Mouse (Mus musculus) bone marrow, adult 2 months (tissue): Measurements from ENCODE around the gene Lin52. TPM values are rescaled to one million over a fixed set of nuclear protein-coding genes. Genes with fewer than 3 reads are reported as not detected.

Source experiments
- H3K27ac ChIP-seq: fragments of 200-500 bp; 2 replicates; pipeline ENCODE4 v1.5.1; 2012; ENCODE audit warnings: low read depth, mild to moderate bottlenecking, control low read depth, inconsistent platforms, low read length; ENCODE audit not compliant: control insufficient read depth, poor library complexity, insufficient read depth
- H3K4me1 ChIP-seq: fragments of 200-500 bp; 2 replicates; pipeline ENCODE4 v1.6.1; 2011; ENCODE audit warnings: low read length; ENCODE audit not compliant: control insufficient read depth, insufficient read depth
- H3K4me3 ChIP-seq: fragments of 200-500 bp; replicated peaks from 2 replicates; pipeline ENCODE3; 2011; ENCODE audit warnings: mild to moderate bottlenecking, low read depth, low read length, control low read depth; ENCODE audit not compliant: control insufficient read depth
- CTCF ChIP-seq: fragments of 200-500 bp; IDR thresholded peaks from 2 replicates; pipeline ENCODE4 v1.5.1; 2011; ENCODE audit warnings: low read length, control low read depth; ENCODE audit not compliant: control insufficient read depth, insufficient read depth
- POLR2A ChIP-seq: fragments of 200-500 bp; IDR thresholded peaks from 2 replicates; pipeline ENCODE4 v1.6.1; 2011; ENCODE audit warnings: low read depth, mild to moderate bottlenecking, control low read depth, low read length, borderline replicate concordance; ENCODE audit not compliant: control insufficient read depth
- WGBS: fragments of 180-500 bp; shearing (Covaris S2); methylation state at CpG from one replicate; pipeline ENCODE4 v1.1.7; 2018; 5-methylcytosine and 5-hydroxymethylcytosine counted together
- polyA plus RNA-seq: library from polyadenylated mRNA; stranded (reverse); fragments of >200 nt; gene quantifications from 2 replicates; pipeline ENCODE4 v1.2.4, GENCODE M21; 2011; ENCODE audit warnings: low replicate concordance; ENCODE audit not compliant: missing spikeins, insufficient read depth, insufficient read length

The Lin52 gene
- polyA plus RNA-seq, 1 experiment: 13.0 TPM

DNA sequence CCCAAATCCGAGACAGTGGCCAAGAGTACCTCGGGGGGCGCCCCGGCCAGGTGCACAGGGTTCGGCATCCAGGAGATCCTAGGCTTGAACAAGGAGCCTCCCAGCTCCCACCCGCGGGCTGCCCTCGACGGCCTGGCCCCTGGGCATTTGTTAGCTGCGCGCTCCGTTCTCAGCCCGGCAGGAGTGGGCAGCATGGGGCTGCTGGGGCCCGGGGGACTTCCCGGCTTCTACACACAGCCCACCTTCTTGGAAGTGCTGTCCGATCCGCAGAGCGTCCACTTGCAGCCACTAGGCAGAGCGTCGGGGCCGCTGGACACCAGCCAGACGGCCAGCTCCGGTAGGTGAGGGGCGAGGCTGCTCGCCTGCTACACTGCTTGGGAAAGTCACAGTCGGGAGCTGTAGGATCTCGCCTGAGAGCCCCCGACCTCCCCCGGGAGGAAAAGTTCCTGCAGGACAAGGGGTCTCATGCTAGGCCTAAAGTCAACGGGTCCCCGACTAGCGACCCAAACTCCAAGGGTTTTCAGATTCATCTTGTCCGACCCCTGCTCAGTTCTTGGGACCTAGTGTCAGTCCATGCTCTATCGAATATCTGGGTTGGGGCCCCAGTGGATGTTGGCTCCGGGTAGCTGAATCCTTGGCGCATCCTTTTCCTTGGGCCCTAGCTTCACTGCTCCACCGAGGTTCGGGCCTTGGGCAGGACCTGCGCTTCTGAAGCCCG lies 118.9 kb downstream of the Lin52 start:
- WGBS: 7% methylated on average over 40 of the region's 40 CpGs
- H3K4me1 ChIP-seq: no peaks in the 10 kb centered on the region
- no peak overlapping the region for H3K4me3 ChIP-seq
- H3K27ac ChIP-seq: no peak overlapping the region
- TF ChIP-seq CTCF: no peak
- TF ChIP-seq POLR2A: no peak

DNA sequence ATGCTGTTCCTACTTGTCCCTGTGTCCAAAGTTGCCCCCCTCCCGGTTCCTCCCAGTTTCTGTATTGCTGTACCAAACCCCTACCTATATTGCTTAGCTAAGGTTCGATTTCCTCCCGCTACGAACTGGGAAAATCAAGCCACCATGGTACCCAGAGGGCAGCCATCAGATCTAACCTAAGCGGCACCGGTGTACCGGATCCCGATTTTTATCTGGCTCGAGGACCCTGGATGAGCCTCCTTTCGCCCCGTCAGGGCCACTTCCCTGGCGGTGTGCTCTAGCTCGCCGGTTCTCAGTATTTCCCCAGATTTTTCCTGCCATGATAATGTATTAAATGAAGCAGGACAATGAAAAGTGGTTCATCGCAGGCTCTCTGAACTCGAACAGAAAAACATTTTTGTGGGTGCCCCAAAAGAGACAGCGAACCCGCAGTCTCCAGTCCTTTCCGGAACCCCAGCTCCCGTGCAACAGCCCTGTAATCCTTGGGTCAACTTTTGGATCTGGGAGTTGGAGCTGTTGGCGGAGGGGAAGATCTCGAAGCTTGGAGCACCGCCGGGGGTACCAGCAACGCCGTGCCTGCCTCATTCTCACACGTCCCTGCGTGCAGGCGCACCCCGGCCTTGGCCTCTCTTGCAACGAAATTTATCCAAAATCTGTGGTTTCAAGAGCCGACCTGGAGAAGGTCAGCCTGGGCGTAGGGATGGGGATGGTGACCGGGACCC lies 119.6 kb downstream of the Lin52 start:
- TF ChIP-seq POLR2A: no peak
- TF ChIP-seq CTCF: no peak
- Histone ChIP-seq H3K27ac (no peak overlapping the region), H3K4me1 (no peaks in the 10 kb centered on the region), H3K4me3 (no peak overlapping the region)
- 4% methylated on average over 34 of the region's 34 CpGs for WGBS

DNA sequence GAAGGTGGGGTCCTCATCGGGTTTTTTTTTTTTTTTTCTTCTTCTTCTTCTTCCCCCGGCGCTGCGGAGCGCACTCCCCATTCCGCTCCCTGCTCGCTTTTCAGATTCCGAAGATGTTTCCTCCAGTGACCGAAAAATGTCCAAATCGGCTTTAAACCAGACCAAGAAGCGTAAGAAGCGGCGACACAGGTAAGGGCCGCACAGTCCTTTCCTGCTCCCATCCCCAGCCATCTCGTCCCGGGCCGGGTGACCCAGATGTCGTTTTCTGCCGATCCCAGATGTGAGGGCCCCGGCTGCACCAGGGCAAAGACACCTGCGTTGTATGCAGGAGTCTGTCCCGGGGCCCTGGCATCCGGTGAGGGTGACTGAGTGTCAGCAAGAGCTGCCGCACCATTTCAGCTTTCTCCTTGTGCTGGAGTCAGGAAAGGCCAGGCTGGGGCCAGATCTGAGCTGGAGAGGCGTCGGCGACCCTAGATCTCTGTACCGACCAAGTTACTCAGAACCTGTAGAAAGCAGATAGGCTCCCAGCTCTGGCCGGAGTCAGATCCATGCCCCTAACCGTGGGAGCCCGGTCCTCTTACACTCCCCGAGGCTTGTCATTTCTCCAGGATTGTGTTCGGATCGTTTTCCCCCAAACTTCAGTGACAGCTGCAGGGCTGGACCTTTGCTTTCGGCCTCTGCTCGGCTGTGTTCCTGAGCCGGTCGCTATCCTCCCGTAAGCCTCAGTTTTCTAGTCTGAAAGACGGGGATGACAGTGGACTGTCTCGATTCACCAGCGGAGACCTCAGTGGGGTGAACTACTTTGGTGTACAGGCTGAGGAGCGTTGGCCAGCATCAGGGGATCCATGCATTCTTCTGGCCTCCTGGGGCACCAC lies 120.5 kb downstream of the Lin52 start:
- Histone ChIP-seq H3K4me1 (no peaks in the 10 kb centered on the region), H3K4me3 (no peak overlapping the region), H3K27ac (no peak overlapping the region)
- WGBS: 3% methylated on average over 43 of the region's 43 CpGs
- TF ChIP-seq CTCF (no peak), POLR2A (no peak)

DNA sequence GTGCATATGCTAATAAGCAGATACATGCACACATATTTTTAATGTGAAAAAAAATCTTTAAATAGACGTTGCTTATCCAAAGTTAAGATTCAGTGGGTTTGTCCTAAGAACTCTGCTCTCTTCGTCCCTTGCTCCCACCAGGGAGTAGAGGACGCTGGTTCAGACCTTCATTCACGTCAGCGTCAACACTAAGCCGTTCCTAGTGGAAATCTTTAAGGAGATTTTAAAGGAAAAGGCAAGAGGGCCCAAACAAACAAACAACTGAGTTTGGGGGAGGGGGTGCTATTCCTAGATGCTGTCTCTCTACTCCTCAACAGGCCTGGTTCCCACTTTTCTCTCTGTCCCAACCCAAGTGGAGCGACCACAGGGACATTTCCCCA lies 121.1 kb downstream of the Lin52 start:
- TF ChIP-seq CTCF: no peak
- TF ChIP-seq POLR2A: no peak
- Histone ChIP-seq H3K4me3 (no peak overlapping the region), H3K4me1 (no peaks in the 10 kb centered on the region), H3K27ac (no peak overlapping the region)
- 17% methylated on average over 7 of the region's 7 CpGs for WGBS

DNA sequence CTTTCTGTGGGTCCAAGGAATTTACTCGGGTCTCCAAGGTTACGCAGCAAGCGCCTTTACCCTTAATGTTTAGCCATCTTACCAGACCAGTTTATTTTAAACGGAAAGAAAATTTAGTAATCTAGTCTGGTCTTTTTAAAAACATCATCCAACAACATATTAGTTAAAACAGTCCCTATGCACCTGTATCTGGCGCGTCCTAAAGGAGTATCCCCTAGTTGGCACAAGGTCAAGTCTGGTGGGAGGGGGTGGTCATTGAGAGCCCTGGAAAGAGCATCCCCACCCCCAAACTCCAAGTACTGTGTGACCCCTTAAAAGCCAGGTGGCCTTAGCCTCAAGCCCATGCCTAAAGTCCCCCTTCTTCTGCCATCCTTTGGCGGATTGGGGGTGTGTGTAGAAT lies 121.9 kb downstream of the Lin52 start:
- Histone ChIP-seq H3K27ac (no peak overlapping the region), H3K4me3 (no peak overlapping the region), H3K4me1 (no peaks in the 10 kb centered on the region)
- TF ChIP-seq POLR2A (no peak), CTCF (no peak)
- WGBS: 42% methylated on average over 7 of the region's 7 CpGs

DNA sequence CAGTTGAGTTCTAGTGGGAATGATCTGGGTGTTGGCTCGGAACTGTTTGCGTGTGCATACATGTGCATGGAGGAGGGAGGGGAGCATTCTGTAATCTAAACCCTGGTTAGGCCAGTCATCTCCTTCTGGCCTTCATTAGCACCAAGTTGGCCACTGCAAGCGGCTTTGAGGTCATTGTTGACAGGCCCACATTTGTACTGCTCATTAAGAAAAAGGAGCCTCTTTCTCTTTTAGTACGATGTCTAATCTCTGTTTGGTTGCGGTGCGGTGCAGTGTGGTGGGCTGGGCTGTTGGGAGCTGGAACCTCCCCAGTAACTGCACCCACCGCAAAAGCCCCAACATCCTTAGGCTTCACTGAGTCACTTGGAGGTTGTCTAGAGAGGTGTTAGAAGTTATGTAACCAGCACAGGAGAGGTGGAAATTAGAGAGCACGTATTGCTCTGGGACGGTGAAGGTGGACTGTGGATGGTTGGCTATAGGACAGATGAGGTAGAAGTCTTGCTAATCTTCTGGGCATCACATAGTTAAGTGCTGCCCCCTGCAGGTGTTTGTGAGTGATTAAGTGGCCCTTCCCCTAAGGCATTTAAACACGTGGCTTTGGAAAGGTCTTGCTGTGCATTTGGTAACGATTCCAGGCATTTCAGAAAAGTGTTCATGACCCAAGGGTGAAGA lies 126.7 kb downstream of the Lin52 start:
- Histone ChIP-seq H3K4me3 (no peak overlapping the region), H3K27ac (no peak overlapping the region), H3K4me1 (no peaks in the 10 kb centered on the region)
- TF ChIP-seq CTCF (no peak), POLR2A (no peak)
- WGBS: 72% methylated on average over 11 of the region's 11 CpGs

DNA sequence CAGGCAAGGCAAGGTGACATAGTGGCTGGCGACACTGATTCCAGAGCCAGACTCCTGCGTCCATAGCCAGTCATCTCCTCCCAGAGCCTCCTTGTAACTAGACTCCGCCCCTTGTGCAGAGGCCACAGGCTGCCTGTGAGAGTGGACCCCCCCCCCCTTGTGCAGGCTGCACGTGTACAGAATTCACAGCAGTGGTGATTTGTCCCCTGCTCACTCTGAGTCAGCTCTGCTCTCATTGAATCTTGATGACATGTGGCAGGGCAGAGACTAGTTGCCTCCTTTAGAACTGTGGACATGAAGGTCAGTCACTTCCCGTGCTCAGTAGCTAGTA lies 127.2 kb downstream of the Lin52 start:
- Histone ChIP-seq H3K4me3 (no peak overlapping the region), H3K4me1 (no peaks in the 10 kb centered on the region), H3K27ac (no peak overlapping the region)
- no peak for TF ChIP-seq POLR2A
- no peak for TF ChIP-seq CTCF
- 53% methylated on average over 5 of the region's 5 CpGs for WGBS

DNA sequence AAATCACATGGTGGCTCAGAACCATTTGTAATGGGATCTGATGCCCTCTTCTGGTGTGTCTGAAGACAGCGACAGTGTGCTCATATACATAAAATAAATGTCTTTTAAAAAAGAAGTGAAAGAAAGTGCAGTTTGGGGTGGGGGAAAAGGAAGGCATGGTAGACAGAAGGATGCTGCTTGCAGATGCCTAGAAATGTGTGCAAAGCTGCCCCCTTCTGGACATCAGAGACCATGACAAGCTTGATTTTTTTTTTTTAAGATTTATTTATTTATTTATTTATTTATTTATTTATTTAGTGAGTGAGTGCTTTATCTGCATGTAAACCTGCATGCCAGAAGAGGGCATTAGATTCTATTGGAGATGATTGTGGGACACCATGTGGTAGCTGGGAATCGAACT lies 130.1 kb downstream of the Lin52 start:
- TF ChIP-seq CTCF (no peak), POLR2A (no peak)
- H3K4me3 ChIP-seq: no peak overlapping the region
- H3K4me1 ChIP-seq: no peaks in the 10 kb centered on the region
- WGBS: 76% methylated on average over 2 of the region's 2 CpGs
- no peak overlapping the region for H3K27ac ChIP-seq
